Mouse (Mus musculus): ENCODE results near the gene Bnip3. TPM values are rescaled to one million over a fixed set of nuclear protein-coding genes. Genes with fewer than 3 reads are reported as not detected.
A peak's percentile ranks its signal among the peaks of the same experiment; 100 is the strongest.

Gene Bnip3
- total RNA-seq, 2 experiments from 2014 or later, result 18.5 to 22.2 TPM

- ATAC-seq (ENCODE audit: poor library complexity, severe bottlenecking), result peak; percentile 84
Observed at GRCm38 (mm10) chr7:138845544-138846391, 63.6 kb downstream of the Bnip3 start, which contains the start of the genes Ppp2r2d and Mapk1ip1. Gene Ppp2r2d (plus strand): TSS chr7:138846079. Gene Mapk1ip1 (minus strand): TSS chr7:138846273.

DNA sequence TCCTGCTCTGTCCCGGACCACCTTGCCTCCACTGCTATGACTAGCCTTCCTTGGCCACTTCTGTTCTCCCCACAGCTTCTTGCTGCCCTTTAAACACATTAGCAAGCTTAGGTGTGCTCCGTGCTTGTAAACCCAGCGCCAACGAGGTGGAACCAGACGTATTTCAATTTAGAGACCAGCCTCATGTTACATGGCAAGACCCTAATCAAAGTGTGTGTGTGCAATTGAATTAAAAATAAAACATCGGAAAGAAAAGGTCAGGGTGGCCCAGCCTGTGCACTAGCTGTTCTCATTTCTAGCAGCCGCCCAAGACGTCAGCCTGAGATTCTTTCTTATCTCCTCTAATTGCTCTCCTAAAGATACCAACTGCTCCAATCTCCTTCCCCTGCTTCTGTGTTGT, 64.2 kb downstream of the Bnip3 start:
- no peak for ATAC-seq (ENCODE audit: poor library complexity, severe bottlenecking)

DNA sequence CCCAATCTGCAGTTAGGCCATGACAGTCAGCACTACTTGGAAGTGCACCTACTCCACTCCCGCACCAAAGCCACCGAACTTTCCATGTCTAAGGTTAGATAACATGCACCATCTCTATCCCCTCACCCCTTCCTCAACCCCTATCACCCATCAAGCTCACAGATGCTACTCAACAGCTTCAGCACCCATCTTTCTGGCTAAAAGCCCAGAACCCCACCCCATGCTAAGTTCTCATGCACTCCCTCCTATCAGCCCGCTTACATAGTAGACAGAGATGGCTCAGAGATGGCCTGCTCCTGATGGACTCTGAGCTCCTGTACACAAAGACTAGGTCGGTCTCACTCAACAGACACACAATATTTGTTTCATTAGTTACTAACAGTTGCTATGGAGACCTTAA, 65.9 kb downstream of the Bnip3 start:
- ATAC-seq (ENCODE audit: poor library complexity, severe bottlenecking), result no peak

- no peak for ATAC-seq (ENCODE audit: poor library complexity, severe bottlenecking)
Observed at GRCm38 (mm10) chr7:138841436-138842151, 67.7 kb downstream of the Bnip3 start.

Other genes starting within 250 kb of the Bnip3 start
- 33.2 and 36.6 TPM in 2 replicates for gene Ppp2r2d, start 63.4 kb downstream of the Bnip3 start, total RNA-seq (2015)
- gene Ppp2r2d, start 63.4 kb downstream of the Bnip3 start, total RNA-seq (2017), result 30.9 and 33.5 TPM in 2 replicates
- 9.1 and 14.6 TPM in 2 replicates for gene Mapk1ip1, start 63.2 kb downstream of the Bnip3 start, total RNA-seq (2015)
- gene Mapk1ip1, start 63.2 kb downstream of the Bnip3 start, total RNA-seq (2017), result 9.2 and 10.1 TPM in 2 replicates
- not detected in 2 replicates for gene Jakmip3, start 31.2 kb upstream of the Bnip3 start, total RNA-seq (2015)
- gene Jakmip3, start 31.2 kb upstream of the Bnip3 start, total RNA-seq (2017), result 0.07 TPM in 1 of 2 replicates, not detected in the other
- not detected in 2 replicates for gene Dpysl4, start 176.5 kb upstream of the Bnip3 start, total RNA-seq (2015)
- not detected in 2 replicates for gene Dpysl4, start 176.5 kb upstream of the Bnip3 start, total RNA-seq (2017)